Mouse (Mus musculus) gonadal fat pad, adult 2 months (tissue): ENCODE data around the gene Hist1h2be. TPM values are rescaled to one million over a fixed set of nuclear protein-coding genes. Genes with fewer than 3 reads are reported as not detected.
"Not testable (repeated sequence)": the region's sequence is repeated elsewhere in the genome, so short reads cannot be mapped to it uniquely, and the experiment has no call there.

Source experiments
- DNase-seq: peaks from one replicate; pipeline ENCODE4 v3.0.0-alpha.2; 2012; ENCODE audit warnings: low read depth
- polyA plus RNA-seq: library from polyadenylated mRNA; depleted of rRNA; stranded (reverse); fragments of >200 nt; gene quantifications from 2 replicates; pipeline ENCODE4 v1.2.3, GENCODE M21; 2012

The Hist1h2be gene
- polyA plus RNA-seq, 1 experiment = 9.0 TPM

DNA sequence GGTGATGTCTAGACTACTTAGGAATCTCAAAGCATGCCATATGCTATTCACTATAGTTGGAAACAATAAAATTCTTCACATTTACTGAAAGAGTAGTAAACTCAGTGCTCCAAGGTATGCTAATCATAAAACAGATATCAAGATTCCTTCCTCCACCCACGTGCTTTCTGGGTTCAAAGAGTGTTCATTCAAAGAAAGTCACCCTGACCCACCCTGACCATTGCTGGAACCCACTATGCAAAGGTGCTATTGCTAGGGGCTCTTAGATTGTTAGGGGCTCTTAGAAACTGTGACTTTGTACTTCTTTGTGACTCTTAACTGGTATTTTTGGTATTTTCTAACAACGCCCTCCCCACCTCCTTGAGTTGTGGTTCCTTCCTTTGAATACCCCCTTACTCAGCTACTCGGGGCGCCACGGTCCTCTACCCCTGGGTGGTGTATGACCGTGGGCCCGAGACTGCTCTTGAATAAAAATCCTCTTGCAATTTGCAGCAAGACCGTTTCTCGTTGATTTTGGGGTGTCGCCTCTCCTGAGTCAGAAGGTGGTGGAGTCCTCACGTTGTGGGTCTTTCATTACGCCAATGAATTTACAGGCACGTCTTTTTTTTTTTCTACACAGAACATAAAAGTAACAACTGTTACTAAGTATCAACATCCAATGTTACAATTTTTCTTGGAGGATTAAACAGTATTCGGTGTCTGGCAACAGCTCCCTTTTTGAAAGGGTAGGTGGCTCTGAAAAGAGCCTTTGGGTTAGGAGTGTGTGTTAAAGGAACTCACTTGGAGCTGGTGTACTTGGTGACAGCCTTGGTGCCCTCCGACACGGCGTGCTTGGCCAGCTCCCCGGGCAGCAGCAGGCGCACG, 47.7 kb downstream of the Hist1h2be start:
- DNase-seq = not testable (repeated sequence)

DNA sequence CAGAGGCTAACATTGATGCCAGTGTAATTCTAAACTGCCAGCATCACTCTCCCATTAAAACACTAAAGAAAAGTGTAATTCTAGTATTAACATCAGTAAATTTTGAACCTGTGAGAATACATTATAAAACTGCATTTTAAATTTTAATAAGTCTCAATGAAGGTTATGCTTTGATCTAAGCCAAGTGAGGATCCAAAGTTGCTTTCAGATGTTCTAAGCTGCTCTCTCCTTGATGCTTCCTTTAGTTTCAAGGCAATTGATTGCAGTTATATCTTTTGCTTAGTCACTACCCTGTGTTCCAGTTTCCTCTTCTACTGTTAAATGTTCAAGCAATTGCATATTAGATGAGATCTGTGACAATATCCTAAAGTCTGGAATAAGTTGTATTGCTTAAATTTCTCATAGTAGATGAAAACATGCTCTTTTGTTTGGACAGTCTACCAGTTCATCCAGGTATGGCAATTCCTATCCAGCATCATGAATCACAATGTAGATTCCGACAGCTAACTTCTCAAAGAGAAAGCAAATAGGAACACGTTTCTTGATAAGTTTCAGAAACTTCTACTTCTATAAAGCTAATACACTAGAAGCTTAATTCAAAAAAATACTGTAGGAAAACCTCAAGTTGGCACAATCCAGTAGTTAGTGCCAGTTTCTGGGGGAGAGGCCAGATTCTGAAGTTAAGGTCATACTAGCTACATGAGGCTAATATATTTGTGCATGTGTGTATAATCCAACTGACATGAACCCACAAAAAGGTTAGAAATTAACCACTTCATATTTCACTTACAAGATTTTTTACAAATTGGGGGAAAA, 48.5 kb downstream of the Hist1h2be start:
- no peak for DNase-seq

DNA sequence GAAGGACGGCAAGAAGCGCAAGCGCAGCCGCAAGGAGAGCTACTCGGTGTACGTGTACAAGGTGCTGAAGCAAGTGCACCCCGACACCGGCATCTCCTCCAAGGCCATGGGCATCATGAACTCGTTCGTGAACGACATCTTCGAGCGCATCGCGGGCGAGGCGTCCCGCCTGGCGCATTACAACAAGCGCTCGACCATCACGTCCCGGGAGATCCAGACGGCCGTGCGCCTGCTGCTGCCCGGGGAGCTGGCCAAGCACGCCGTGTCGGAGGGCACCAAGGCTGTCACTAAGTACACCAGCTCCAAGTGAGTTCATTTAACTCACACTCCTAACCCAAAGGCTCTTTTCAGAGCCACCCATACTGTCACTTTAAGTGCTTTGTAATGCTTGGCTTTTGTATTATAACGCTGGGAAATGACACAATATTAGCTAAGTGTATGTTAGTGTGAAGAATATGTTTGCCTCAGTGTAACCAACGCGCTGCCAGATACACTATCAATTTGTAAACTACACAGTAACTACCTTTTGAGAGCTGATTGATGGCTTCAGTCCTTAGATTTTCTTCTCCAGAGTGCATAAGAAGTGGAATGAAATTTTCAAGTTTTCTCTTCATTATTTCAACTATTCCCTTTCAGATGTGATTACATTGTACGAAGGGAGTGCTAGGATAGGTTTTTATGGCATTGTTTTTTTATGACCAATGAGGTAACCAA, 49.3 kb downstream of the Hist1h2be start:
- not testable (repeated sequence) for DNase-seq

DNA sequence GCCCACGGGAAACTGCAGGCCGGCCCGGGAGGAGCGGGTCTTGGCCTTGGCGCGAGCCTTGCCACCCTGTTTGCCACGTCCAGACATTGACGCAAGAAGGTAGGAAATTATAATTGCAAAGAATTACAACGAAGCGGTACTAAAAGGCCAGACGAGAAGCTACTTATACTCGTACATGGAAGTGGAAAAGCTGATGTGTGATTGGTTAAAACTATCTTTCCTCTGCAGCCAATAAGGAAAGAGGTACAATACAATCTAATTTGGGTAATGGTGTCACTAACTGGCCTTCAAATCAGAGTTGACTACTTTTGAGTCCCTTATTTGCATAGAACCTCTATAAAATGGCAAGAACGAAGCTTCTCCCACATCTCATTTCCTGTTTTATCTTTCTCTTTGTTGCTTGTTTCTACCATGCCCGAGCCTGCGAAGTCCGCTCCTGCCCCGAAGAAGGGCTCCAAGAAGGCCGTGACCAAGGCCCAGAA, 49.9 kb downstream of the Hist1h2be start, which contains the start of the genes Hist1h2ae and Hist1h2bg:
Gene Hist1h2ae (minus strand): TSS at position 199 of the 482 bp plus-strand sequence.
Gene Hist1h2bg (plus strand): TSS at position 375 of the 482 bp plus-strand sequence.
- DNase-seq = no peak

DNA sequence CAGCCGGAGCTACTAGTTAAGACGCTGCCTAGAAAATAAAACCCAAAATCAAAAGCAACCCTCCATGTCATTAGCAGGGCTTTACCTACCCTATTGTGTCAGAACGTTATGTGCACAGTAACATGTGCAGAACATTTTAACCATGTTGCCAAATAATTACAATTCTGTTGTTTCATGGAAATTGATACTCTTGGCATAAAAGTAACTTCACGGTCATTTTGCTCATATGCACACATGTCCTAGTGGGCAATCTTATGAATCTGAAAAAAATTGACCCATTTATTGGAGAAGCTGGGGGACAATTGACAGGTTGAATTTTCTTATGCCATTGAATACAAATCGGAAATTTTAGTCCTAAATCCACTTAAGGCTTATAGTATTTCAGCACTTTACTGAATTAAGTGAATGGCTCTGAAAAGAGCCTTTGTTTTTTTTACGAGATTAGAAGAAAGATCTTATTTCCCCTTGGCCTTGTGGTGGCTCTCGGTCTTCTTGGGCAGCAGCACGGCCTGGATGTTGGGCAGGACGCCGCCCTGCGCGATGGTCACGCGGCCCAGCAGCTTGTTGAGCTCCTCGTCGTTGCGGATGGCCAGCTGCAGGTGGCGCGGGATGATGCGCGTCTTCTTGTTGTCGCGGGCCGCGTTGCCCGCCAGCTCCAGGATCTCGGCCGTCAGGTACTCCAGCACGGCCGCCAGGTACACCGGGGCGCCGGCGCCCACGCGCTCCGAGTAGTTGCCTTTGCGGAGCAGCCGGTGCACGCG, 50.5 kb downstream of the Hist1h2be start:
- DNase-seq = not testable (repeated sequence)

DNA sequence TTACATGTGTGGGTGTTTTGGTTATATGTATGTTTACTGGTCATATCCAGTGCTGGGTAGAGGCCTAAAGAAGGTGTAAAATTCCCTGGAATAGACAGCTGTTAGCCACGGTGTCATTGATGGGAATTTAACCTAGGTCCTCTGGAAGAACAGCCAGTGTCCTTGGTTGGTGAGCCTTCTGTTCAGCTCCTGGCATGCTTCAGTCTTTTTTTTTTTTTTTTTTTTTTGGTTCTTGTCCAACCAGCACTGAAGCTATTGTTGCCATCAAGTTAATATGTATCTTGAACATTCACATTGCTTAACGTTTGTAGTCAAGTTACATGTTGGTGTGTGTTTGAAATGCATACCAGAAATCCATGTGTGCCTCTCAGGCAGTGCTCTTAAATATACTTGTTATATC, 56.4 kb downstream of the Hist1h2be start:
- DNase-seq = no peak

DNA sequence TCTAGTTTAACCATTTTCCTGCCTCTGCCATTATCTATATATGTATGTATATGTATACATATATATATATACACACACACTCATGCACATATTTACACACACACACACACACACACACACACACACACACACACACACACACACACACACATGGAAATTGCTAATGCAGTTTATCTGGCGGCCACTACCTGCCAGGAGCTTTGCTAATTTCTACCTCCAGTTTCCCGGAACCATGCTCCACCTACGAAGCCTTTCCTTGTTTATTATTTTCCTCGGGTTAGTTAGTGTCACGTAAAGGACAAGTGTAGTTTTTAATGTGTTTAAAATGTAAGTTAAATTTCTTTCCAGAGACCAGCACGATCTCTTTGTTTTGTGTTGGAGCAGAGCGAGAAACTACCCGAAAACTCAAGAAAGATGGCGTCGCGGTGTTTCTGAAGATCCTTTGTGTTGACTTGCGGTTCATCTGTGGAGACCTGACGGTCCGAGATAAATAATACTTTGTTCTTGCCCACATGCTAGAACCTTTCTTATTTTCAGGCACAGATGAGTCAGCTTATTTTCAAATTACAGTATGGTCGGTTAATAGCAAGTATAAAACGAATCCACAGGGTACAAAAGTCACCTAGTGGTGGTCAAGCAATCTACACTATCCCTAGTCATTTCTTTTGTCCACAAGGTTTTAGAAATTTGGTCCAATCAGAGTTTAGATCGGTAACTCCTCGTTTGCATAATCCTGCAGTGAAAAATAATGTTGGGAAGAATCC, 58.0 kb downstream of the Hist1h2be start:
- no peak for DNase-seq

DNA sequence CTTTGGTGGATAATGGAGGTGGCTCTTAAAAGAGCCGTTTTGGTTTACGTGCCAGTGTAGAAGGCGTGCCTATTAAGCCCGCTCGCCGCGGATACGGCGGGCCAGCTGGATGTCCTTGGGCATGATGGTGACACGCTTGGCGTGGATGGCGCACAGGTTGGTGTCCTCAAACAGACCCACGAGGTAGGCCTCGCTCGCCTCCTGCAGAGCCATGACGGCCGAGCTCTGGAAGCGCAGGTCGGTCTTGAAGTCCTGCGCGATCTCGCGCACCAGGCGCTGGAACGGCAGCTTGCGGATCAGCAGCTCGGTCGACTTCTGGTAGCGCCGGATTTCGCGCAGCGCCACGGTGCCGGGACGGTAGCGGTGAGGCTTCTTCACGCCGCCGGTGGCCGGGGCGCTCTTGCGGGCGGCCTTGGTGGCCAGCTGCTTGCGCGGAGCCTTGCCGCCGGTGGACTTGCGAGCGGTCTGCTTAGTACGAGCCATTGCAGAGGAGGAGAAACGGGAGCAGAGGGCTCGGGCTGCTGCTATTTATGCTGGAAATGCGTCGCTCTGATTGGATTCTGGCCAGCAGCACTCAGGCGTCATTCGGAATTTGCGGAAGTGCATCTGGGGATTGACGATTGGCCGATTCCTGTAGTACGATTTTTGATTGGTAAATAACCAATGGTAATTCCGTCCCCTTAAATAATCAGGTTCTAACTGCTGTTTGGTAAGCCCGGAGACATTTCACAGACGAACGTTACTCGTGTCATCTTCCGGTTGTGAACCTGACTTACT, 58.9 kb downstream of the Hist1h2be start, which contains the start of gene Hist1h3e:
Gene Hist1h3e (minus strand): TSS at position 487 of the 777 bp plus-strand sequence.
- not testable (repeated sequence) for DNase-seq

DNA sequence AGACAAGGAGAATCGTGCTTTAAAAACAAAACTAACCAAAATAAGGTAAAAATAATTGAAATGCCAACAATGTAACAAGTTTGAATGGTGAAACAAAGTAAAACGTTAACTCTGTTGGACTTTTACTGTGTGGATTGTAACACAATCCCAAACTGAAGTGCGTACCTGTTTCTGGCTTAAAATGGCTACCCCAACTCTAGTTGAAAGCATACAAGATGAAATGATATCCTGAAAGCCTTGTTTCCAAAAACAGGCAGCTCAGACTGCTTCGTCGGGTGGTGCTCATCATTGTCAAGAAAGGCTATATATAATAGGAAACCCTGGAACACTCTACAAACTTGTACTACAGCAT, 59.4 kb downstream of the Hist1h2be start:
- not testable (repeated sequence) for DNase-seq

DNA sequence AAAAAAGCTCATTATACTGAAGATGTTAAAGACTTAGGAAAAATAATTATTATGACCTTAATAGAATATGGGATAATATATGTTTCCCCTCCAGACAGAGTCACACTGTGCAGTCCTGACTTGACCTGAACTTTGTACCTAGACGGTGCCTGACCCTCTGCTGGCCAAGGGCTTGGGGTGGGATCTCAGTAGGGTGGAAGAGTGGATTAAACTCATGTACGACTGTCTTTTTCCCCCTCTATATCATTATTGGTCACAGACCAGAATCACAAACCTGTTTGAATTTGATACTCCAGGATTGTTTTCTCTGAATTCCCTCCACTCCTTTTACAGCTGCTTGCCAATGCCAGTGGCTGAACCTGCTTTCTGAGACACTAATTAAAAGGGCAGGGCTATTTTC, 60.2 kb downstream of the Hist1h2be start:
- not testable (repeated sequence) for DNase-seq

DNA sequence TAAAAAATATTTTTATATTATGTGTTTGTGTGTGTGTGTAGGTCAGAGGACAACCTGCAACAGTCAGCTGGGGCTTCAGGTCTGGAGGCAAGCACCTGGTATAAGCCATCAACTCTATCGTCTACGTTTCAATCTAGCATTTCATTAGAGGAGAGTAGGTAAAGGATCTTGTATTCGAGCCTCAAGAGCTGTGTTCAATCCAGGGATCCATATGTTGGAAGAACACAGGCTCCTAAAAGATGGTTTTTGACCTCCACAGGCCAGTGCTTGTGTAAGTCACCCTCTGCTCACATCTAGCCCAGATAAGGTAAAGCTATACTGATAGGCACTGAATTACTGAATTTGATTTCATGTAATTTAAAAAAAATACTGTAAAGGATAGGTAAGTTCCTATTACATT, 64.0 kb downstream of the Hist1h2be start:
- DNase-seq = no peak

DNA sequence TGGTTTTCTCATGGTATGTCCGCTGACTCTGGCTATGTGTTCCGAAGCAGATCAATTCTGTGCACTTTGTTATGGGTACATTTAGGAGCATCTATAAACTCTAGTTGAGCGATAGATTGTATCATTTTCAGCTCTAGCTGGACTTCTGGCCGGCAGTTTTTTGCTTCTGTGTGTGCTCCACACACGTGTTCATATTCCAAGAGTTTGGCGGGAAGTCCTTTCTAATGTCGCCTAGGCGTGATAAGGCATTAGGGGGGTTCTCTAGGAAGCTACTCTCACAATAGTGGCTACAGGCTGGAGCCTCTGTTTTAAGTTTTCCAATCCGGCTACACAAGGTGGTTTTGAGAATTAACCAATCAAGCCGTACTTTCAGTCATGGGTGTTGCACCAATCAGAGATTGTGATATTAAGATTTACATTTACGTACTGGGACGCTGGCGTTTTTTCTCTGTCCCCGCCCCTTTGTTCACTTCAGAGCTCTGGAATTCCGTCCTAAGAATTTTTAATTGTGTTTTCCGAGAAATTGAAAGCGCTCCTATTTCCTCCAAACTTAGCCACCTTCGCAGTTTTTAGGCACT, 65.0 kb downstream of the Hist1h2be start:
- no peak for DNase-seq

DNA sequence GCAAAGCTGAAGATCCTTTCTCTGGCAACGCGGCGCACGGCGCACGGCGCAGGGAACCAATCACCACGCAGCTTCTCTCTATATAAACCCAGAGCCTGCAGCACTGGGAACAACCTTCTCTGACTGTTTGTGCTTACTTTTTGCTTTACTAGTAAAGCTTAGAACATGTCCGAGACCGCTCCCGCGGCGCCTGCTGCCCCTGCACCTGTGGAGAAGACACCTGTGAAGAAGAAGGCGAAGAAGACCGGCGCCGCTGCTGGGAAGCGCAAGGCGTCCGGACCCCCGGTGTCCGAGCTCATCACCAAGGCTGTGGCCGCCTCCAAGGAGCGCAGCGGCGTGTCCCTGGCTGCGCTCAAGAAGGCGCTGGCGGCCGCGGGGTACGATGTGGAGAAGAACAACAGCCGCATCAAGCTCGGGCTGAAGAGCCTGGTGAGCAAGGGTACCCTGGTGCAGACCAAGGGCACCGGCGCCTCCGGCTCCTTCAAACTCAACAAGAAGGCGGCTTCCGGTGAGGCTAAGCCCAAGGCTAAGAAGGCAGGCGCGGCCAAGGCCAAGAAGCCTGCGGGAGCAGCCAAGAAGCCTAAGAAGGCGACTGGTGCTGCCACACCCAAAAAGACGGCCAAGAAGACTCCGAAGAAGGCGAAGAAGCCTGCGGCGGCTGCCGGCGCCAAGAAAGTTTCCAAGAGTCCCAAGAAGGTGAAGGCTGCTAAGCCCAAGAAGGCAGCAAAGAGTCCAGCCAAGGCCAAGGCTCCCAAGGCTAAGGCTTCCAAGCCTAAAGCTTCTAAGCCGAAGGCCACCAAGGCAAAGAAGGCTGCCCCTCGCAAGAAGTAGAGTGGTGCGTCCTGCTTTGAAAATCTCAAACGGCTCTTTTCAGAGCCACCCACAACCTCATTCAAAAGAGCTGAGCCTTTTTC, 65.7 kb downstream of the Hist1h2be start:
- DNase-seq = no peak

DNA sequence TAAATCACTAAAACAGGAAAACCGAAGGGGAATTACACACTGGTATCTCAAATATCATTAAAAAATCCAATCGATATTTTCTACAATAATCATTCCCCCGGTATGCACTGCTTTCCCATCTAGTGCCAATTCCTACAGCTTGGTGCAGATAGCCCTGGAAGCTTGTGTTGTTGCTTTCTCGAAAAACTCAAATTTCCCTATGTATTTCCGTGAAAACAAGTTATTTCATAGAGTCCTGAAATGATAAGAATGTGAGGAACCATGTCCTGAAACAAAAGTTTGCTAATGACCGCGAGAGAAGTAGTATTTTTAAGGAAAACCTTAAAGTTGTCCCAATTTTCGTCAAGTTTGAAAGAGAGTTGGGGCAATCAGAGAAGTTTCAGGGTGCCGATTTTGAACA, 66.5 kb downstream of the Hist1h2be start:
- no peak for DNase-seq

DNA sequence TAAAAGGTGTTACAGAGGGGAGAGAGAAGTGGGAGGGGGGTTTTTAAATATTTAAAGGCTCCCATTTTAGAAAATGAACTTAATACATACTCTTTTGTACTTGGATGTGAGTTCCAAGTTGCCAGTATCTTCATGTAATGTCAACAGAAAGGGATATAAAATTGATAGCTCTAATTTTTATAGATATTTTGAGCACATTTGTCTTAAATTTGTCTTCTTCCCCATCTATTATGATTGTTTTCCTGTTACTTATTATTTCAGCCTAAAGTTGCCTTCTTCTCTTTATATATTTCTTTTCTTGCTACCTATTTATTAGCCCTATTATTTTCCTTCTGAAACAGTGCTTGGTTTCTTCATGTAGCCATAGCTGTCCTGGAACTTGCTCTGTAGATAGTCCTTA, 68.0 kb downstream of the Hist1h2be start, which contains the start of gene Hist1h1d:
Gene Hist1h1d (plus strand): TSS at position 301 of the 400 bp plus-strand sequence.
- no peak for DNase-seq

DNA sequence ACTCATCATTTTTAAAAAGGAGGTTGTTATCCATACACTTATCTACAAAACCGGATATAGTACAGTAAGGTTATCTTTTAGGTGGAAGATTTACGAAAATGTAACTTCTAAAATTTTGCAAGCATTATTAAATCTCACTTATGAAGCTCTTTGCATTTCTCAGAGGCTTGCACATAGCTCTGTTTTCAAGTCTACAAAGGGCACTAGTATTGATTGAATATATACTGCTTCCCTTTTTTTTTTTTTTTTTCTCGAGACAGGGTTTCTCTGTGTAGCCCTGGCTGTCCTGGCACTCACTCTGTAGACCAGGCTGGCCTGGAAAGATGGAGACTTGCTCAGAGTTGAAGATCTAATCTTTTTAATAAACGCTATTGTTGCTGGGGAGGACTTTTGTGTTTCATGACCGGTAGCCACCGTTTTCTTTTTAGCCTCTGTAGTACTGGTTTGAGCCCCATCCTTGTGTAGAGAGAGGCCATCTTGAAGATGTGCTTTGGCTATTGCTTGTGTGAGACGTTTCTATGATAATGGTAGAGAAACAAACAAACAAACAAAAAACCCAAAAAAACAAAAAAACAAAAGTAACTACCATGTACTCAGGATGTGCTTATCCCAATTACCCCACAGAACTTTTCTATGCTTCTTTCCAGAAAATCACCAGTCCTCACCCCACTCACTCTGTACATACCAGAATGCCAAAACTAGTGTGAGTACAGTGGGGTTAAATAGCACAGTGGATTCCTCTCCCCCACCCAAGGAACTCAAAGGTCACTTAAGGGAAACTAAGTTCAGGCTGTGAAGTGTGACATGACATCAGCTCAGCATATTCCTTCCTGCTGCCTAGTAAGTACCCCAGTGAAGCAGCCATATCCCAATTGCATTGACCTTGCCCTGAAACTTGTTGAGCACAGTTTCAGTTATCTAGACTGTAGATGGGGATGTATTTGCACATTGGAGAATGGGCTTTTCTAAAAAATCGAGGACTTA, 68.7 kb downstream of the Hist1h2be start:
- DNase-seq = no peak
